Mouse (Mus musculus) Patski (cell line): Measurements from ENCODE around the gene Btbd35f22. TPM values are rescaled to one million over a fixed set of nuclear protein-coding genes. Genes with fewer than 3 reads are reported as not detected.
"Not testable (repeated sequence)": the region's sequence is repeated elsewhere in the genome, so short reads cannot be mapped to it uniquely, and the experiment has no call there.

Experiments used
- ATAC-seq: fragments of 100-300 bp; one replicate; pipeline ENCODE4 v1.8.0; 2021
- CTCF ChIA-PET: fragments of 350-600 bp; sonication (Branson Sonifier 250); formaldehyde crosslinking; loops from one replicate; lab custom pipeline; 2022; ENCODE audit warnings: inconsistent platforms; lab: Charles Lee
- POLR2A ChIA-PET: fragments of 350-600 bp; sonication (Branson Sonifier 250); formaldehyde crosslinking; loops from one replicate; lab custom pipeline; 2022; ENCODE audit warnings: antibody characterized with exemption, inconsistent platforms; lab: Charles Lee
- DNase-seq: peaks from one replicate; pipeline ENCODE4 v3.0.0-alpha.2; 2011; ENCODE audit warnings: low read depth, low spot score
- H3K27me3 ChIP-seq: fragments of 371-371 bp; one replicate; pipeline ENCODE4 v1.5.1; 2021
- in situ Hi-C: fragments of 300-500 bp; cut with MboI; formaldehyde crosslinking; loops from 3 replicates; pipeline ENCODE4 v1.11.1; 2018; ENCODE audit warnings: low pct_unique_long_range_greater_than_20kb, mixed read lengths
- polyA plus RNA-seq: library from polyadenylated mRNA; unstranded; gene quantifications from one replicate; pipeline ENCODE4 v1.2.3, GENCODE M21; 2021

The Btbd35f22 gene
- polyA plus RNA-seq: not detected

DNA sequence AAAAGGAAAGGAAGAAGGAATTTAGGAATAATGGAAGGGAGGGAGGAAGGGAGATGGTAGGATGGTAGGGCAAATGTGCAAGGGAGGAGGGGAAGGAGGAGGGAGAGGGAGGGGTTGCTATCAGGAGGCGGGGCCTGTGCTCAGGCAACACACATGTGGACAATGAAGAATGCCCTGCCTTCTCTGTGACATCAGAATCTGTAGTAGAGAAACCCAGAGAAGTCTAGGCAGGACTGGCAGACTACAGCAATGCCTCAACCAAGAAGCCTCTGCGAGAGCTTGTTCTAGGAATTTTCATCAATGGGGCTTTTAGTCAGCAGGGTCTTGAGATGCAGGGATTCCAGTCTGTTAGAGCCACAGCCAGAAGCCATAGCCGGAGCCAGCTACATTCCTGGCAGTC lies at the start of gene Btbd35f22:
TSS of gene Btbd35f22 (plus strand) at position 301 of the 400 bp plus-strand sequence.
- DNase-seq, in situ Hi-C loops, H3K27me3 ChIP-seq, POLR2A ChIA-PET, CTCF ChIA-PET, ATAC-seq: not testable (repeated sequence)

Other genes starting within 250 kb of the Btbd35f22 start
- gene Gm21637, start 85.8 kb upstream of the Btbd35f22 start, polyA plus RNA-seq: not detected
- gene Btbd35f2, start 230.6 kb downstream of the Btbd35f22 start, polyA plus RNA-seq: not detected